Mouse (Mus musculus) midbrain, embryonic 14.5 days (tissue): ENCODE data around the gene Cadm4. TPM values are rescaled to one million over a fixed set of nuclear protein-coding genes. Genes with fewer than 3 reads are reported as not detected.

ENCODE experiments used
- ATAC-seq: fragments of 200-750 bp; cut with Nextera tagmentation; 2 replicates; pipeline ENCODE4 v1.8.0; 2017; ENCODE audit warnings: moderate number of reproducible peaks, moderate library complexity; ENCODE audit not compliant: low FRiP score, low TSS enrichment
- DNase-seq: peaks from one replicate; pipeline ENCODE4 v3.0.0-alpha.2; 2015
- H3K27ac ChIP-seq: fragments of 300-500 bp; sonication (generic); replicated peaks from 2 replicates; pipeline ENCODE4 v1.5.1; 2014; ENCODE audit warnings: mild to moderate bottlenecking, low read depth, low read length, moderate library complexity
- H3K27me3 ChIP-seq: fragments of 300-500 bp; sonication (generic); 2 replicates; pipeline ENCODE4 v1.6.1; 2014; ENCODE audit warnings: low read length, control low read depth, mixed read lengths; ENCODE audit not compliant: control insufficient read depth, insufficient read depth
- H3K36me3 ChIP-seq: fragments of 300-500 bp; sonication (generic); 2 replicates; pipeline ENCODE4 v1.6.1; 2014; ENCODE audit warnings: low read length, control low read depth; ENCODE audit not compliant: control insufficient read depth, insufficient read depth
- H3K4me1 ChIP-seq: fragments of 300-500 bp; sonication (generic); 2 replicates; pipeline ENCODE4 v1.6.1; 2014; ENCODE audit warnings: mild to moderate bottlenecking, antibody characterized with exemption, low read length, control low read depth; ENCODE audit not compliant: control insufficient read depth, insufficient read depth
- H3K4me2 ChIP-seq: fragments of 300-500 bp; sonication (generic); 2 replicates; pipeline ENCODE4 v1.6.1; 2014; ENCODE audit warnings: mild to moderate bottlenecking, low read length, moderate library complexity
- H3K4me3 ChIP-seq: fragments of 300-500 bp; sonication (generic); replicated peaks from 2 replicates; pipeline ENCODE4 v1.5.1; 2014; ENCODE audit warnings: low read depth, low read length
- H3K9ac ChIP-seq: fragments of 300-500 bp; sonication (generic); replicated peaks from 2 replicates; pipeline ENCODE4 v1.6.1; 2014; ENCODE audit warnings: mild to moderate bottlenecking, low read length, moderate library complexity
- H3K9me3 ChIP-seq: fragments of 300-500 bp; sonication (generic); 2 replicates; pipeline ENCODE4 v1.6.1; 2016; ENCODE audit warnings: low read length, control low read depth, mixed read lengths; ENCODE audit not compliant: control insufficient read depth
- WGBS: fragments of 180-500 bp; shearing (Covaris S2); extraction: QIAGEN DNeasy Blood & Tissue Kit; methylation state at CpG from one replicate; pipeline ENCODE4 v1.1.7; 2014; 5-methylcytosine and 5-hydroxymethylcytosine counted together
- polyA plus RNA-seq: library from polyadenylated mRNA; unstranded; fragments of >200 nt; fragmentation: Nextera tagmentation; extraction: Ambion mirVana; gene quantifications from 2 replicates; pipeline ENCODE4 v1.2.1, GENCODE M21; 2014

Gene Cadm4
- polyA plus RNA-seq, 1 experiment from 2014 or later, result 26.2 TPM

DNA sequence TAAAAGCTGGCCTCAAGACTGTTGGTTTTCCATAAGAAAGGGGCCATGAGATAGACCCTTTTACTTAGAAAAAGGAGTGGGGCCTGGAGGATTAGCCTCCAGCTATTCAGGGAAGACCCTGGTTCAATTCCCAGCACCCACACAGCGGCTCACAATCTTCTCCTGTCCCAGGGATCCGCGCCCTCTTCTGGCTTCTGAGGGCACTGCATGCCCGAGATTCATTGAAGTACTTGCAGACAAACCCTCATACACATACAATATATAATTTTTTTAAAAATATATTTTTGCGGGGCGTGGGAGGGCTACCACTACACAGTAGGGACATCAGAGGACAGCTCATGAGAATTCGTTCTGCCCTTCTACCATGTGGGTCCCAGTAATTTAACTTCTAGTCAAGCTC is 19.1 kb downstream of the Cadm4 start:
- ATAC-seq, result no peak
- Histone ChIP-seq H3K4me3 (no peak overlapping the region), H3K27me3 (no peaks in the 10 kb centered on the region), H3K9me3 (no peaks in the 10 kb centered on the region), H3K4me1 (peaks cover 24% of the 10 kb centered on the region), H3K27ac (no peak overlapping the region), H3K9ac (no peak overlapping the region), H3K4me2 (no peak overlapping the region), H3K36me3 (peaks cover 54% of the 10 kb centered on the region)
- DNase-seq, result peak; percentile 66
- 36% methylated on average over 7 of the region's 7 CpGs for WGBS

DNA sequence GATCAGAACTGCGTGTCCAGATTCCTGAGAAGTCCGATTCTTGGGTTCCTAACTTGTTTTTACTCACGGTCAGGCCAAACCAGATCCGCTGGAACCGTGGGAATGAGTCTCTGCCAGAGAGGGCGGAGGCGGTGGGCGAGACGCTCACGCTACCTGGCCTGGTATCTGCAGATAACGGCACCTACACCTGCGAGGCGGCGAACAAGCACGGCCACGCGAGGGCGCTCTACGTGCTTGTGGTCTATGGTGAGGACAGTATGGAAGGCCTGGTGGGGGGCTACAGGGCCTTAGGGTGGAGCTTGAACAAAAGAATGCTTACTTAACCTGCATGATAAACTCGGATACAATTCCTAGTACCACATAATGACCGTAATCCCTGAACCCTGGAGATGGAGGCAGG is 19.7 kb downstream of the Cadm4 start:
- Histone ChIP-seq H3K27ac (no peak overlapping the region), H3K27me3 (no peaks in the 10 kb centered on the region), H3K9ac (no peak overlapping the region), H3K36me3 (peaks cover 54% of the 10 kb centered on the region), H3K9me3 (no peaks in the 10 kb centered on the region), H3K4me1 (peaks cover 30% of the 10 kb centered on the region), H3K4me3 (no peak overlapping the region), H3K4me2 (no peak overlapping the region)
- DNase-seq (no peak), ATAC-seq (no peak)
- 56% methylated on average over 21 of the region's 21 CpGs for WGBS

GRCm38 (mm10) chr7:24504004-24504403 is 22.2 kb downstream of the Cadm4 start:
- no peak overlapping the region for H3K4me3 ChIP-seq
- H3K9ac ChIP-seq, result no peak overlapping the region; the same call in 1 of the 2 replicates
- ATAC-seq (no peak), DNase-seq (no peak)
- no peak overlapping the region for H3K4me2 ChIP-seq
- no peaks in the 10 kb centered on the region for H3K27me3 ChIP-seq
- H3K4me1 ChIP-seq, result peaks cover 36% of the 10 kb centered on the region
- WGBS, result 21% methylated on average over 10 of the region's 10 CpGs
- no peaks in the 10 kb centered on the region for H3K9me3 ChIP-seq
- H3K27ac ChIP-seq, result peak overlapping the region; percentile 100; the same call in 1 of the 2 replicates
- H3K36me3 ChIP-seq, result peaks cover 53% of the 10 kb centered on the region

GRCm38 (mm10) chr7:24504868-24505267 is 23.0 kb downstream of the Cadm4 start:
- no peak overlapping the region for H3K9ac ChIP-seq
- H3K27me3 ChIP-seq, result no peaks in the 10 kb centered on the region
- H3K36me3 ChIP-seq, result peaks cover 45% of the 10 kb centered on the region
- no peak overlapping the region for H3K4me3 ChIP-seq
- no peaks in the 10 kb centered on the region for H3K9me3 ChIP-seq
- H3K27ac ChIP-seq, result peak overlapping the region; percentile 100
- no peak for DNase-seq
- no peak for ATAC-seq
- peaks cover 43% of the 10 kb centered on the region for H3K4me1 ChIP-seq
- WGBS, result 23% methylated on average over 4 of the region's 4 CpGs
- peak overlapping the region; percentile 75; the same call in 1 of the 2 replicates for H3K4me2 ChIP-seq

DNA sequence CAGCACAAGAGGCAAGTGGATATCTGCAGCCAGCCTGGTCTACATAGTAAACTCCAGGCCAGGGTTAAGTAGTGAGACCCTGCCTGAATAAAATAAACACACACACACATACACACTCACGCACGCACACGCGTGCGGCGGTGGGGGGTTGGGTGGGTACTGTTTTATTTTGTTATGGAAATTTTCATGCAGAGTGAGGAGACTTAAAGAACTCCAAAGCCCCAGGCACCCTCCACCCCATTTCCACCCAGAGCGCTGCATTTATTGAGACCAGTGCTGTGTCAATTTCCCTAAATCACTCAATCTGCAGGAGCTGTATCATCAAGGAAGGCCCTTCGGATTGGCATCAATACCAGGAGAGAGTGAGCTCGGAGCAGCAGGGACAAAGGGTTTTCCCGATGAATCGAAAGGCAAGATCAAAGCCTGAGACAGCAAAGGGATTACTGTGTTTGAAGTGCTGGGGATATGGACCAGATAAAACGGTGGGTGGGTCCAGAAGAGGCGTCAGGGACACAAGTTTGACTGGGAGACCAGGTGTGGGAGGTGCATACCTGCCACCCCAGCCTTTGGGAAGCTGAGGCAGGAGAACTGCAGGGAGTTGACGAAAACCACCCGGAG is 23.7 kb downstream of the Cadm4 start:
- DNase-seq, result peak; percentile 68
- no peaks in the 10 kb centered on the region for H3K27me3 ChIP-seq
- peak overlapping the region; percentile 91 for H3K9ac ChIP-seq
- peaks cover 38% of the 10 kb centered on the region for H3K36me3 ChIP-seq
- 4% methylated on average over 15 of the region's 15 CpGs for WGBS
- no peaks in the 10 kb centered on the region for H3K9me3 ChIP-seq
- H3K4me3 ChIP-seq, result peak overlapping the region; percentile 63
- H3K4me1 ChIP-seq, result peaks cover 50% of the 10 kb centered on the region
- peak overlapping the region; percentile 100 for H3K27ac ChIP-seq
- peak overlapping the region; percentile 75 for H3K4me2 ChIP-seq
- ATAC-seq, result no peak

- Histone ChIP-seq H3K4me2 (peak overlapping the region; percentile 75), H3K27me3 (no peaks in the 10 kb centered on the region), H3K27ac (peak overlapping the region; percentile 100), H3K36me3 (peaks cover 38% of the 10 kb centered on the region), H3K4me3 (peak overlapping the region; percentile 63), H3K4me1 (peaks cover 53% of the 10 kb centered on the region), H3K9me3 (no peaks in the 10 kb centered on the region), H3K9ac (peak overlapping the region; percentile 91)
- ATAC-seq, result no peak
- WGBS, result 8% methylated on average over 3 of the region's 3 CpGs
- no peak for DNase-seq
Measured at GRCm38 (mm10) chr7:24506065-24506459, 24.2 kb downstream of the Cadm4 start.

DNA sequence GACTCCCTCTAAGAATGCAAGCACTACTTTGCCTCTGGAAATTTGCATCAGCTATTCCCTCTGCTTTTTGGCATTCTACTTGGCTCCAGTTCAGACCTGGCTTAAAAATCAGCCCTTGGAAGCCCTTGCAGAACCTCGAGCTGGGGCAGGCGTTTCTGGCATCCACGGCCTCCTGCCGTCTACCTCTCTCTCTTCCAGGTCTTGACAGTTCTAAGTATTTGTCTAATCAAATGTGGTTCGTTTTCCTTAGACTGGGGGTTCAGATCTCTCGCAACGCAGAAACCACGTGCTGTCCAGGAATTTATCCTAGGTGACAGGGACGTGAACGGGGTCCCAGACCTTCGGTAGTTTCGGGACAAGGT is 24.6 kb downstream of the Cadm4 start:
- H3K4me3 ChIP-seq, result peak overlapping the region; percentile 63
- no peaks in the 10 kb centered on the region for H3K27me3 ChIP-seq
- no peaks in the 10 kb centered on the region for H3K9me3 ChIP-seq
- no peak for DNase-seq
- peak overlapping the region; percentile 91 for H3K9ac ChIP-seq
- H3K4me2 ChIP-seq, result peak overlapping the region; percentile 75
- H3K27ac ChIP-seq, result peak overlapping the region; percentile 100
- no peak for ATAC-seq
- H3K36me3 ChIP-seq, result peaks cover 38% of the 10 kb centered on the region
- H3K4me1 ChIP-seq, result peaks cover 53% of the 10 kb centered on the region
- WGBS, result under 1% methylated on average over 12 of the region's 12 CpGs

- under 1% methylated on average over 82 of the region's 84 CpGs for WGBS
- DNase-seq, result peak; percentile 98
- ATAC-seq, result peak; percentile 91
- peaks cover 37% of the 10 kb centered on the region for H3K36me3 ChIP-seq
- peak within 1 kb of the TSS; percentile 91 for H3K9ac ChIP-seq
- no peaks in the 10 kb centered on the region for H3K9me3 ChIP-seq
- peaks cover 53% of the 10 kb centered on the region for H3K4me1 ChIP-seq
- peak within 1 kb of the TSS; percentile 100 for H3K27ac ChIP-seq
- H3K27me3 ChIP-seq, result no peaks in the 10 kb centered on the region
- peak within 1 kb of the TSS; percentile 63 for H3K4me3 ChIP-seq
- peak within 1 kb of the TSS; percentile 75 for H3K4me2 ChIP-seq
Measured at GRCm38 (mm10) chr7:24506838-24507725, 25.3 kb downstream of the Cadm4 start, which contains the start of gene Zfp428. Gene Zfp428, plus strand, starts transcription at chr7:24507006.
